Mouse (Mus musculus) monocyte, adult 2 months (primary cell): ENCODE results near the gene Adi1.

Experiments used
- DNase-seq, 2 experiments: peaks; one replicate each; pipeline ENCODE4 v3.0.0; 2022; ENCODE audit warnings: low spot score in 2 of 2, low read depth in 1 of 2

The Adi1 gene

GRCm38 (mm10) chr12:28675121-28675924, at the start of gene Adi1:
TSS of gene Adi1 (plus strand) at chr12:28675231.
- DNase-seq = peak in 1 of 2 experiments; percentile 40

GRCm38 (mm10) chr12:28625407-28625806, 49.6 kb upstream of the Adi1 start:
- DNase-seq = no peak

GRCm38 (mm10) chr12:28627092-28627491, 47.9 kb upstream of the Adi1 start:
- no peak for DNase-seq

- DNase-seq = no peak
Measured at GRCm38 (mm10) chr12:28628436-28628835, 46.6 kb upstream of the Adi1 start.

GRCm38 (mm10) chr12:28635058-28635534, 39.9 kb upstream of the Adi1 start:
- DNase-seq = no peak

GRCm38 (mm10) chr12:28635535-28636476, 39.2 kb upstream of the Adi1 start, which contains the start of gene Rps7:
TSS of gene Rps7 (minus strand) at chr12:28635953.
- peak; percentile 77 to 90 for DNase-seq

GRCm38 (mm10) chr12:28636543-28636942, 38.5 kb upstream of the Adi1 start:
- no peak for DNase-seq

- no peak for DNase-seq
Measured at GRCm38 (mm10) chr12:28638778-28639177, 36.3 kb upstream of the Adi1 start.

- peak; percentile 68 to 86 for DNase-seq
Measured at GRCm38 (mm10) chr12:28649141-28650110, 25.6 kb upstream of the Adi1 start, which contains the start of gene Rnaseh1. TSS of gene Rnaseh1 (plus strand) at chr12:28649602.

GRCm38 (mm10) chr12:28662628-28663027, 12.4 kb upstream of the Adi1 start:
- no peak for DNase-seq

- DNase-seq = no peak
Measured at GRCm38 (mm10) chr12:28666734-28667133, 8.3 kb upstream of the Adi1 start.

GRCm38 (mm10) chr12:28667287-28667686, 7.7 kb upstream of the Adi1 start:
- DNase-seq = no peak

GRCm38 (mm10) chr12:28674038-28674720, 852 bp upstream of the Adi1 start:
- no peak for DNase-seq

GRCm38 (mm10) chr12:28675925-28676209, 836 bp downstream of the Adi1 start:
- no peak for DNase-seq

GRCm38 (mm10) chr12:28684674-28685073, 9.6 kb downstream of the Adi1 start:
- DNase-seq = no peak

- DNase-seq = no peak
Measured at GRCm38 (mm10) chr12:28685771-28686170, 10.7 kb downstream of the Adi1 start.

- DNase-seq = no peak
Measured at GRCm38 (mm10) chr12:28686199-28686879, 11.3 kb downstream of the Adi1 start.

GRCm38 (mm10) chr12:28688996-28689395, 14.0 kb downstream of the Adi1 start:
- DNase-seq = no peak

- no peak for DNase-seq
Measured at GRCm38 (mm10) chr12:28690730-28691129, 15.7 kb downstream of the Adi1 start.
